Mouse (Mus musculus): ENCODE results near the gene Zmynd11.
A peak's percentile ranks its signal among the peaks of the same experiment; 100 is the strongest.

Gene Zmynd11

GRCm38 (mm10) chr13:9713462-9714134 is 51.5 kb downstream of the Zmynd11 start:
- no peak for DNase-seq (ENCODE audit: low read depth, low spot score)

DNA sequence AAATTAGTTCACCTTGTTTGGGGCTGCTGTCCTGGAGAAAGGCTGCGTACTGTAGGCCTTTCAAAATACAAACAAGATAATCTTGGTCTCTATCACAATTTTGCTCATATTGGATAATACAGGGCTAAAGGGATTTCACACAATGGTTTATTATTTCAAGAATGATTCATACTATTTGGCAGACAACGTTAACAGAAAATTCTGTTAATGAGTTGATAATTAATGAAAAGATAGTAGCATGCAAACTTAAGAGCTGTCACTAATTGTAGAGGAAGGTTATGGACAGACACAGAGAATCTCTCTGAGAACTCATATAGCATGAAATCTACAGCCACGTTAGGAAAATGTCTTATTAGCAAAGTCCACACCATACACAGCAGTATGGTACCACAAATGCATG is 52.2 kb downstream of the Zmynd11 start:
- no peak for DNase-seq (ENCODE audit: low read depth, low spot score)

- DNase-seq (ENCODE audit: low read depth, low spot score) = no peak
Measured at GRCm38 (mm10) chr13:9712409-9712808, 52.7 kb downstream of the Zmynd11 start.

DNA sequence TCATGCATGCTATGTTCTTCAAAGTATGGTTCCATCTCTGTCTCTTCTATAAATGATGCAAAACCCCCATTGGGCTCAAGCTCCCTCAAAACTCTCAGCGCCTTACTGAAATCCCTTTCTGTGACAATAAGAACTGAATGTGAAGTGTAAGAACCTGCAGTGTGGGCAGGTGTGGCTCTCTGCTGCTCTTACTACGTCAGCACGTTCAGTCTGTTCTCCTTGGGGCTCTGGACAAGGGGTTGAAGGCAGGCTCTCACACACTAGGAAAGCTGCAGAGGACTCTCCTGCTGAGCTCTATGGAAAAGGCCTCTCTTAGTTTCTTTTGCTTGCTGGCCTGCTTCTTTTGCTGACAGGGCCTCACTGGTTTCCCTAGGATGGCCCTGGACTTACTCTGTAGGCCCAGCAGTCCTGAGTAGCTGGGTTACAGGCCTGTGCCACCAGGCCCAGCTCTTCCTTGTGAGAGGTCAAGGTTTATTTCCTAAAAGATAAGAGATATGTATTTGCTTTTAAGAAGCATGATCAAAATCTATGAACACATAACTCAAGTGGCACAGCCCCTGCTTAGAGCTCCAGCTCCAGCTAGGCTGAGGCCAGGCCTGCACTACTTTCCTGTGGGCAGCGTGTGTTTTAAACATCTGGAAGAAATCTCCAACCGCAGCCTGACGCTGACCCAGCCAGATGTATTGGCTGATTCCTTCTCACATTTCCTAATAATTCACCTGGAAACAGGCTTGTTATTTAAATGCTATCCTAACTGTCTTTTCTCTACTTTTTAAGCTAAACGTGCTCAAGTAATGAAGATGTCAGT is 56.5 kb downstream of the Zmynd11 start:
- peak; percentile 43 for DNase-seq (ENCODE audit: low read depth, low spot score)

GRCm38 (mm10) chr13:9706720-9707119 is 58.4 kb downstream of the Zmynd11 start:
- DNase-seq (ENCODE audit: low read depth, low spot score) = no peak

- DNase-seq (ENCODE audit: low read depth, low spot score) = no peak
Measured at GRCm38 (mm10) chr13:9702615-9703235, 62.4 kb downstream of the Zmynd11 start.

- no peak for DNase-seq (ENCODE audit: low read depth, low spot score)
Measured at GRCm38 (mm10) chr13:9697340-9697739, 67.8 kb downstream of the Zmynd11 start.

GRCm38 (mm10) chr13:9695809-9696208 is 69.3 kb downstream of the Zmynd11 start:
- peak; percentile 15 for DNase-seq (ENCODE audit: low read depth, low spot score)

GRCm38 (mm10) chr13:9695403-9695802 is 69.7 kb downstream of the Zmynd11 start:
- no peak for DNase-seq (ENCODE audit: low read depth, low spot score)

DNA sequence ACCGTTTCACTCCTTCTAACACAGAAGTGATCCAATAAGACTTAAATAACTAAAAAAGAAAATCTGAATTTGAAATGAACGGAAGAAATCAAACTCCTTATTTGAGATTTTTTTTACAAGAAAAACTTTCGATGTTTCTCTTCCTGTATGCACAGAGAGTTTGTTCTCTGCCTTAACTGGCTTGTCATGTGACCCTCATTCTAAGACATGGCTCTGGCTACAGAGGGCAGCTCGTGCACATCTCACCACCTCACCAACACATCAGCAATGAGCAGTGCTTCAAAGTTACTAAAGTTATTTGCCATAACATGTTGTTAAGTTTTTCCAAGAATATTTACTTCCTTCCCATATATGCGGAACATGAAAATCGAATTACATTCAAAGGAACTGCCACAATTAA is 70.5 kb downstream of the Zmynd11 start:
- no peak for DNase-seq (ENCODE audit: low read depth, low spot score)

DNA sequence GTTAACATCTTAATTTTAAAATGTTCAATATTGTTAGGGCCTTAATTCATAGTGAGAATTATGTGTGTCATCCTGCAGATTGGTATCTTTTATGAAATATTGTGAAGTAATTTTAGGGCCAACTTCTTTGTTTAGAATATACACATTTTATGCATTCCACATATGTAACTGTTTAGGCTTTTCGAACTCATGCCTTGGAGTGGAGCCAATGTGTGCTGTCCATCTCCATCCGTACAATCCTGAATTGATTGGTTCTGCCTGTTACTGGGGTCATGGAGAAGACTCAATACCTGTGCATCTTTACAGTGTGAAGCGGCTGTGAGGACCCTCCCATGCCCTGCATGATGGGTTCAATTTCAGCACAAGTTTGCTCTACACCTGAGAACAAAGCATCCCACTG is 72.3 kb downstream of the Zmynd11 start:
- DNase-seq (ENCODE audit: low read depth, low spot score) = no peak

DNA sequence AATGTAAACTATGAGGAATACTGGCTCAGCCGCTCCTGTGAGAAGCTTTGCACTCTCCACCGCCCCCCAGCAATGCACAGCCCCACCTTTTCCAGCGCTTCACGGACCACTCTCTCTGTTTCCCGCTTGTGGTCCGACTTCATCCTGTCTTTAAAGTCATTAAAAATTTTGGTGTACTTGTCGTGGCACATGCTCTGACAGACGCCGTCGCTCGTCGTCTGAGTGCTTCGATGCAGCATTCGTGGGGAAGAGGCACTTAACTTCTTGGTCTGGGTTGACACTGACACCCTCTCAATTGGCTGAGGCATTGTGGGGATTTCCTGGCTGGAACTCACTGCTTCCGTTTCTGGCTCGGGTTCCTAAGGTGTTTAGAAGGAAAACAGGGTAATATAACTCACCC is 75.8 kb downstream of the Zmynd11 start:
- DNase-seq (ENCODE audit: low read depth, low spot score) = no peak

DNA sequence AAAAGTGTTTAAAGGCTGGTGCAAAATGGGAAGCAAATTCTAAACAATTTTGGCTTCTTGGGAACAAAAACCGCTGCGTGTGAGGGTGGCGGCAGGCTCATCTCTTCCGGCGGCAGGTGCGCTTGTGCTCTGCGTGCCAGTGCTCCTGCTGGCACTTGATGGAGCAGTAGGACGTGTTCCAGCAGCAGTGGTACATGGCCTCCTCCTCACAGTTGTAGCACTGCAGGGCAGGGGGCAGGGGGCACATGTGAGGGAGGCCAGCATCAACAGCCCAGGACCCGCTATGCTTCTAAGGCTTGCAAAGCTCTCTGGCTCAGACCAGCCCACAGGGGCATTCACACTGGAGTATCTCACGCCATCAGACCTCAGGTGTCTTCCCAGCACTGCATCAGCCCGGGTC is 78.4 kb downstream of the Zmynd11 start:
- no peak for DNase-seq (ENCODE audit: low read depth, low spot score)

- no peak for DNase-seq (ENCODE audit: low read depth, low spot score)
Measured at GRCm38 (mm10) chr13:9686261-9686660, 78.9 kb downstream of the Zmynd11 start.

- no peak for DNase-seq (ENCODE audit: low read depth, low spot score)
Measured at GRCm38 (mm10) chr13:9684153-9684923, 80.8 kb downstream of the Zmynd11 start.

- DNase-seq (ENCODE audit: low read depth, low spot score) = no peak
Measured at GRCm38 (mm10) chr13:9683280-9683679, 81.8 kb downstream of the Zmynd11 start.

DNA sequence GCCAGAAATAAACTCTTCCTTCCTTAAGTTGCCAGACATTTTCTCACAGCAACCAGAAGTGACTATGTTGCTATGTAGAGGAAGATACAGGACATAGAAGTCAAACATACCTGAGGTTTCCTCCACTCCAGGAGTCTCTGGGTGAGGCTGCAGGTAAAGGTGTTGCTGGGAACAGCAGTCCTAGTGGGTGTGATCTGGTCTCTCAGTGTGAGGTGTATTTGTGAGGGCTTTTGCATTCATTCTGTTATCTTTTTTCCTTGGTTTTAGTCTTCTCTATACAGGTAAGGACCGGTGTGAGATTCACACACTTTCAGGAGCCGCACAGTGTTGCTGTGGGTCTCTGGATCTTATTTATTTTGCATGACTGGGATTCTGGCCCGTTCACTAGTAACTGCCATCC is 83.6 kb downstream of the Zmynd11 start:
- no peak for DNase-seq (ENCODE audit: low read depth, low spot score)

- no peak for DNase-seq (ENCODE audit: low read depth, low spot score)
Measured at GRCm38 (mm10) chr13:9674126-9674525, 91.0 kb downstream of the Zmynd11 start.

- no peak for DNase-seq (ENCODE audit: low read depth, low spot score)
Measured at GRCm38 (mm10) chr13:9669246-9669645, 95.9 kb downstream of the Zmynd11 start.

DNA sequence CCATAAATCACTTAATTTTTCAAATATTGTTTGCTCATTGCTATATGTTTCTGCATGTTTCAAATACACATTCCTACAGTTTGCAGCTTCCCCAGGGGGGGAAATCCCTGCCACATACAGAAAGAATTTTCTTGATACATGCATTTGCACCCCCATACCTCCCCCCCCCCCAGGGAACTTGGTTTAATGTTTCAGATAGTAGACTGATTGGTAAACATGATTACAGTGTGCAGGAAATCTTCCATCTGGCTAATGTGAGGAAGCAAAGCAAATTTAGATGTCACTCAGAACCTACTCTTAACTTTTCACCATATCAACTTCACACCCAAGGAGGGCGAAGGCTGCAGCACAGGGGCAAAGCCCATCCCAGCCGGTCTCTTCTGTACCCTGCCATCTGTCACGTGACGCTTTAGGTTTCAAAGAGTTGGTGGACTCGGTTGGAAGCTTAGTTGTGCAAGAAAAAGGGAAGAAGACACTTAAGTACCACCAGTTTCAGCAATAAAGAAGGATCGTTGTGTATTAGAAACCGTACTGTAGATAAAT is 97.1 kb downstream of the Zmynd11 start:
- DNase-seq (ENCODE audit: low read depth, low spot score) = no peak

GRCm38 (mm10) chr13:9663593-9663992 is 101.5 kb downstream of the Zmynd11 start:
- DNase-seq (ENCODE audit: low read depth, low spot score) = no peak

- peak; percentile 11 for DNase-seq (ENCODE audit: low read depth, low spot score)
Measured at GRCm38 (mm10) chr13:9660711-9661110, 104.4 kb downstream of the Zmynd11 start.
